Mouse (Mus musculus) kidney, adult 11 months (tissue): ENCODE measurements around the gene E130309D02Rik.

Experiments used
- DNase-seq: peaks from one replicate; pipeline ENCODE4 v3.0.0; 2022

The E130309D02Rik gene

DNA sequence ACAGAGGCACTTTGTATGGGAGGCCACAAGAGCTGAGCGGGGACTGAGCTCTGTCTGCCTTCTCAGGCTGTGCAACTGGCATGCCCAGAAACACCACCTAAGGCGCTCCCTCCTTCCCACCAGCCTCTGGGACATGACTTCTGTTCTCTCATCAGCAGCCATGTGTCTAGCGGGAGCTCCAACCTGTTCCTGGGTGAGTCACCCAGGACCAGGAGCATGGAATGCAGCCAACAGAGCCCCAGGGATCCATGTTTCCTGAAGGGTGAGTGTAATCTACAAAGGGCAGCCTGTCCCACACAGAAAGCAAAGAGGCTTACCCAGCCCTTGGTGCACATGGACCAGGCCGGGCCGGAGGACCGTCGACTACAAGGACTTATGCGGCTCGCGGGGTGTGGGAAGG lies 50.5 kb downstream of the E130309D02Rik start:
- DNase-seq, result no peak

DNA sequence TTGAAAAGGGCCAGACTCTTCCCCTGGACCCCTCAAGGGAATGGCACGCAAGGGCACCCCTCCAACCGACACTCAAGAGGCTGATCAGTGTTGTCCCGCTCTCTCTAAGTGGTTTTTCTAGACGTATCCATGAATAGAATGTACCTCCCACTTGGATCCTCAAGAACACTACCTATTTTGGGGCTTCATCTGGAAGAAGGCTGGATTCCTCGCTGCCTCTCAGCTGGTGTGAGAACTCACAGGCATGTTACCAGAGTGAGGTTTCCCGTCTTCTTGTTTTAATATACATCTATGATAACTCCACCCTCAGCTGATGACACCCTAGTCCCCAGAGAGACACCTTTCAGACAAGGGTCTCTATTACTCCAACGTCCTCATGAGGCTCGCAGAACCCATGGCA lies 53.5 kb downstream of the E130309D02Rik start:
- DNase-seq, result no peak

DNA sequence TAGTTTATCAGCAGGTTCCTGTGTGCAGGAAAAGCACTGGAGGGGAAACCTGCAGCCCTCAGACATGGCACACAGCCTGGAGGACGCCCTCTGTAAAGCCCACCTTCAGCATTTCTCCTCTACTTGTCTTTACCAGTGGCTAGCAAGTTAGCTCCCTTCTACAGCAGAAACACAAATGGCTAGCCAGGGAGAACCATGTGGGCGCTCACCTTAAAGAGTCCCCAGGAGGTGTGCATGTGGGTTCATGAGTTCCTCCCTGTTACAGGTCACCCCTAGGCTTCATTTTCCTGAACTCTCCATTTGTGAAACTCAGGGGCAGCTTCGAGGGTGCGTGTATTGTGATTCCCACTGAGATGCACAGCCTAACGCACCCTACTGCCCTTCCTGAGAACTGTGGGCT lies 59.4 kb downstream of the E130309D02Rik start:
- no peak for DNase-seq

DNA sequence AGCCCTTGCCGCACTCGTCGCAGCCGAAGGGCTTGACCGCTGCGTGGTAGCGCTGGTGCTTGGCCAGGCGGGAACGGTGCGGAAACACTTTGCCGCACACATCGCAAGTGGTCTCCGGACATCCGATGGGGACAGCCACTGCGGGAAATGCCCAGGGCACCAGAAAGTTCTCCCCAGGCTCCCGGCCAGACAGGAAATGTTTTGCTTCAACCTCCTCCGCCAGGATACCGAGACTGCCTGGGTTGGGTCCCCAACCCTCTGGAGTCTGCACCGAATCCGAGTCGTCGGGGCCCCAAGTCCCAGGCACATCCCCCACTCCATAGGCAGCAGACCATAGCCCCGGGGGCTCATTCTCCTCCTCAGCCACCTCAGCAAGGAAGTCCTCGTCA lies 60.0 kb downstream of the E130309D02Rik start:
- no peak for DNase-seq

DNA sequence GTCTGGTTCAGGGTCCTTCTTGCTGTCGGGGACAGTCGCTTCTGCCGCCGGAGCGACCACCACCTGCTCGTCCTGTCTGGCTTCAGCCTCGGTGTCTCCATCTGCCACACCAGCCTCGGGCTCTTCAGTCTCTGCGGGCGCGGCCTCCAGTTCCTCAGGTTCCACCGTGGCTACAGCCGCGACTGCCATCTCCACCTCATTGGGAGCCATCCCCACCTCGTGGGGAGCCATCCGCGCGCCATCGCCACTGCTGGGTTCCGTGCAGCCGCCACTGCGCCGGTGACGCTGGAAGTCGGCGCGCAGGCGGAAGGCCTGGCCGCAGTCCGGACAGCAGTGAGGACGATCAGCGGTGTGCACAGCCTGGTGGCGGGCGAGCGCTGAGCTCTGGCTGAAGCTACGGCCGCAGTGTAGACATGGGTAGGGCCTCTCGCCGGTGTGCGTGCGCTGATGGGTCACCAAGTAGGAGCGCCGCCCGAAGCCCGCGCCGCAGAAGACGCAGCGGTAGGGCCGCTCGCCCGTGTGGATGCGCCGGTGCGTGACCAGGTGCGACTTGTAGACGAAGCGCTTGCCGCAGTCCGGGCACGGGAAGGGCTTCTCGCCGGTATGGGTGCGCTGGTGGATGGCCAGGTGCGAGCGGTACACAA lies 60.6 kb downstream of the E130309D02Rik start:
- DNase-seq, result no peak

DNA sequence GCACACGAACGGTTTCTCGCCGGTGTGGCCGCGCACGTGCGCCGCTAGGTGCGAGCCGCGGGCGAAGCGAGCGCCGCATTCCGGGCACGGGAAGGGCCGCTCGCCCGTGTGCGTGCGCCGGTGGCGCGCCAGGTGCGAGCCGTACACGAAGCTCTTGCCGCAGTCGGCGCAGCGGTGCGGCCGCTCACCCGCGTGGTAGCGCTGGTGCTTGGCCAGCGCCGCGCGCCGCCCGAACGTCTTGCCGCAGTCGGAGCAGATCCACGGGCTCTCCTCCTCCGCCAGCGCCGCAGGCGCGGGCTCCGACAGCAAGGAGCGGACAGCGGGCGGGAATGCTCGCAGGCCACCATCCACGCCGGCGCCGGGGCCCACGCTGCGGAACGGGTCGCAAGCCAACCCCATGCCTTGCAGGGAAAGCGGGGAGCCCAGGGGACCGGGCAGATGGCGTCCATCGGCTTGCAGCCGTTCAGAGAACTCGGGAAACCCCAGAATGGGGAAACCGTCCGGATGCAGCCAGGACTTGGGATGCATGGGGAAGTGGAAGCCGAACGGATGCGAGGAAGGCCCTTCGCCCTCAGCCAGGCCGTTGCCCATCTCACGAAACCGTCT lies 61.2 kb downstream of the E130309D02Rik start:
- DNase-seq, result no peak

DNA sequence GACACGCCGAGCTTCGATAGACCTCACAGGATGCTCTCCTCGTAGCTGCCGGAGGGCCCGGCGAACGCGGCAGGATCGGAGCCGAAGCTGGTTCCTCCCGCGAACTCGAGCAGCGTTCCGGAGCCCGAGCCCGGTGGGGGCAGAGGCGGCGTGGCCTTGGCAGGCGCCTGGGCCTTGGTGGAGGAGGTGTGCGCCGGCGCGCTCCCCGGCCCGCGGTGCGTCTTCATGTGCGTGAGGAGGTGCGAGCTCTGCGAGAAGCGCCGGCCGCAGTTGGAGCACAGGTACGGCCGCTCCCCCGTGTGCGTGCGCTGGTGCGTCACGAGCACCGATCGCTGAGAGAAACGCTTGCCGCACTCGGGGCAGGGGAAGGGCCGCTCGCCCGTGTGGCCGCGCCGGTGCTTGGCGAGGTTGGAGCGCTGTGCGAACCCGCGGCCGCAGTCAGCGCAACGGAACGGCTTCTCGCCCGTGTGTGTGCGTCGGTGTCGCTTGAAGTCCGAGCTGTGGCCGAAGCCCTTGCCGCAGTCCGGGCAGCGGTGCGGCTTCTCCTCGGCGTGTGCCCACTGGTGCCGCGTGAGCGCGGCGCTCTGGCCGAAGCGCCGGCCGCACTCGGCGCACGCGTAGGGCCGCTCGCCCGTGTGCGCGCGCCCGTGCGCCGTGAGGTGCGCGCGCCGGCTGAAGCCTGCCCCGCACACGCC lies 61.8 kb downstream of the E130309D02Rik start:
- DNase-seq, result no peak

DNA sequence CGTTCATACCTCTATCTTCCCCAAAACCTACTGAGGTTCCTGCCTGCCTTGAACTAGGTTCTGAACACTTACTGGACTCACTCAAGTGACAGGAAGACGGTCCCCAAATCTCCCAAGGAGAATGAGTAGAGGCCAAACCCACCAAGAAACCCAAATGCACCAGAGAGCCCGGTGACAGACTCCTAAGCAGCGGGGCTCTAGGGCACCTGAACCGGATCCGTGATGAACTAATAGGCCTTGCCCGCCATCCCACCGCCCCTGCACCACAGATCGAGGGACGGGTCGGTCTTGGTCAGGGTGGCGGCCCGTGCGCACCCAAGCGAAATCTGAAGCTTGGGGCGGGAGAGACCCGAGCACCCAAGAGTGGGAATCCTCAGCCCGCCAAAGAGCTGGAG lies 62.4 kb downstream of the E130309D02Rik start:
- DNase-seq, result no peak

DNA sequence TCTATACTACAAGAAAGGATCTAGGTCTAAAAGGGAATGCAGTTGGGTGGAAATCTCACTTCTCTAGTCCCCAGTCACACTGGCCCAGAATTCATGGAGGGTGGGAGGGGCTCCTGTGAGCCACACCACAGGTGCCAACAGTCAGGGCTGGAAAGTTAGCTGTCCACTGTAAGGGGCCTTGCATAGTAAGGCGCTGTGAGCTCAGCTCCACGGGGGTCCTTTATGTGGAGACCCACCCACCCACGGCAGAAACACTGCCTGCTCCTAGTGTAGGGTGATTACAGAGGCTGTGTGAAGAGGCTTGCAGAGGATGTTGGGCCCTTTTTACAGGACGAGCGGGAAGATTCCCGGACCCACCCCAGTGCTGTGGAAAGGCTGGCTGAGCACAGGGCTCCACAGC lies 63.1 kb downstream of the E130309D02Rik start:
- no peak for DNase-seq
